Mouse (Mus musculus) retina, adult 2 months (tissue): ENCODE data around the gene Anks1b.

Experiments
- DNase-seq: peaks from one replicate; pipeline ENCODE4 v3.0.0-alpha.2; 2012; ENCODE audit warnings: low read depth, low spot score

Gene Anks1b

DNA sequence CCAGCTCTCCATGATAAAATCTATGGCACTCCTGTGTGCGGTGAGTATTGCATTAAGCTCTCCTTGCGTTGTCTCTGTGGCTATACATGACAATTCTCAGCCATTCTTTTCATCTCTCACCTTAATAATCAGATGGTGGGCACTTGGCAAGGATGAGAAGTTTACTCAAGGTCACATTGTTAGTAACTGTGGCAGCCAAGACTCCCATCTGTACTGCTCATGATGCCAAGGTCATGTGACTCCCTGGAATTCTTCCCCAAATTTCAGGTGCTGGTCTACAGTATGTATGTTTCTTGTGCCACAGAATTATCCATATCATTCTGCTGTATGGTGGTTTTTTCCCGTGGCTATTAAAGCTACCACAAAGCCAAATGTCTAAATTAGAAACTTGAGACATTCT is 798.8 kb downstream of the Anks1b start:
- DNase-seq = no peak

DNA sequence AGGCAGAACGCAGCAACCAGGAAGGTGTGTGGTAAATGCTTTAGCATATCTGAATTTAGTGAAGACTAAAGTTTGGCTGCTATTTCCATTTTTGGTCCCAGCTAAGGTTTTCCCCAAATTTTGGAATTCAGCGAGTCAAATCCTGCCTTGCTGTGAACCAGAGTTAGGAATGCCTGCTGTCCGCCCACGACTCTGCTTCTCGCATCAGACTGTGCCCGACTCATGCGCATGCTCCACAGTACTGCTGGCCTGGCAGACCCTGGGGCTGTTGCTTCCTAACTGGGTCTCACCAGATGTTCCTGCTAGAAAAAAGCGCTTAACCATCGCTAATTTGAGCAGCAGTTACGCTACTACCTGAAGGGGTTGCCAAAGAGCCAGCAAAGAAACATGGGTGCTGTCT is 801.1 kb downstream of the Anks1b start:
- no peak for DNase-seq

- no peak for DNase-seq
These were observed 804.1 kb downstream of the Anks1b start for GRCm38 (mm10) chr10:90677421-90677820.

- no peak for DNase-seq
These were observed 806.6 kb downstream of the Anks1b start for GRCm38 (mm10) chr10:90679713-90680470.

DNA sequence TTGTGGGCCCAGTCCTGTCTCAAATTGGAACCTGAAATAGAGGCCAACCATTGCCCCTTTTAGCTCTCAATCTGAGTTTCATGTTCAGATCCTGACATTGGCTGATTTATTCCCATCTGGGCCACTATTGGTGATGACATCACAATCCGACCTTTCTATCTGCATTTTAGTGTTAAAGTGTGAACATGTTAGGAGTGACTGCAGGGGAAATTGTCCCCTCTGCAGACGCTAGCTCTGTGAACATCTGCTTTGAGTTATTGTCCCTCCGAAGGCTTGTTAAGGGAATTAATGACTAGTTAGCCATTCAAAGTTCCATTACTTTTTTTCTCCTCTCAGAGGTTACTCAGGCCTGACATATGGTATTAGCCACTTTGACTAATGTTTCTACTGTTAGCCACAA is 810.5 kb downstream of the Anks1b start:
- no peak for DNase-seq

- no peak for DNase-seq
These were observed 812.1 kb downstream of the Anks1b start for GRCm38 (mm10) chr10:90685367-90685766.

- no peak for DNase-seq
These were observed 814.8 kb downstream of the Anks1b start for GRCm38 (mm10) chr10:90688153-90688552.

GRCm38 (mm10) chr10:90688696-90689252 is 815.5 kb downstream of the Anks1b start:
- DNase-seq = no peak

- DNase-seq = peak; percentile 18
These were observed 816.7 kb downstream of the Anks1b start for GRCm38 (mm10) chr10:90689854-90690513.

DNA sequence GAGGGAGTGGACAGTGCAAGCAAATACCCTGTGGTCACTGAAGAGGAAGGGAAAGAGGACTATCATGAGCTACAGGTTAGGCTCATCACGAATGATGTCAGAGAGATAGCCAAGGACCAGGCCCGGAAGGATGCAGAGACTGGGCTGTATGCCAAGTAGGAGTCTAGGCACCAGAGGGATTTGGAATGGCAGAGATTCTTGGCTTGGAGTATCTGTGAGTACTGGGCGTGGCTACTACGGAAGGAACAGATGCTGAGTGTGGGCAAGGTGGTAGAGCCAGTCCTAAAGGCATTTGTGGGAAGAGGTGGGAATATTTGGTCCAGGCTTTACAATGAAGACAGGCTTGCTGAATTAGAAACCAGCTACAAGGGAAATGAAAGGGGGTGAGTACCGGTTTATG is 823.4 kb downstream of the Anks1b start:
- DNase-seq = no peak

- no peak for DNase-seq
These were observed 824.1 kb downstream of the Anks1b start for GRCm38 (mm10) chr10:90697413-90697812.

DNA sequence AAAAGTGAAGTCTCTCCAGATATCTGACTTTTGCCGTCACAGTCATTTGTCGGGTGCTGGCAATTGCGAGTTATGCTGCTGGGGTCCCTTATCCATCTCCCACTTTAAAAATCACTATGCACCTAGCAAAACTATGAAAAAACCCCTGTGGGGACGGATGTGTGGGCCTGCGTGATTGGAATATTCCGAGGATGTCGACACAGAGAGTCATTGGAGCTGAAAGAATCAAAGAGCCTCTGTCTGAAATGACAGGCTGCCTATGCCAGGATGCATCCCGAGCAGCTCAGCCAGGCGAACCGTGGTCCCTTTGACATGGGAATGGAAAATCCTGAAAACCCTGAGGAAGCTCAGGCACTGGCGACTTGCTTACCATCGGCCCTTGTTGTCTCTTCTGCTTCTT is 825.9 kb downstream of the Anks1b start:
- DNase-seq = no peak

DNA sequence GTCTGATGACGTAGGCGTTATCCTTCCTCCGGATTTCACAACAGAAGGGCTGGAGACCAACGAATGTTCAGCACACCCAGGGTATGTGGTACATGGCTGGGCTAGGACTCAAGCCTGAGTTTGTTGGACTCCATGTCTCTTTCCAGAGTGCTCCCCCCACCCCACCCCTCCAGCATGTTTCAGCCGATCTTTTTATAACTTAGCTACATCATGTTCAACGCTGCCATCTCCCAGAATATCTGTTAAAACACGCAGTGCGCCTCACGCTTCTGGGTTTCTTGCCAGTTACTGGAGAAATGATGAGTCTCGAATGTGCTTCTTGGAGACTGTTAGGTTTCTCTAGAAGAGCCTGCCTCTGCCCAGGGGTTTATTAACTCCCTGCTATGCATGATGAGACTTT is 831.3 kb downstream of the Anks1b start:
- DNase-seq = no peak

- DNase-seq = no peak
These were observed 835.7 kb downstream of the Anks1b start for GRCm38 (mm10) chr10:90708822-90709601.

DNA sequence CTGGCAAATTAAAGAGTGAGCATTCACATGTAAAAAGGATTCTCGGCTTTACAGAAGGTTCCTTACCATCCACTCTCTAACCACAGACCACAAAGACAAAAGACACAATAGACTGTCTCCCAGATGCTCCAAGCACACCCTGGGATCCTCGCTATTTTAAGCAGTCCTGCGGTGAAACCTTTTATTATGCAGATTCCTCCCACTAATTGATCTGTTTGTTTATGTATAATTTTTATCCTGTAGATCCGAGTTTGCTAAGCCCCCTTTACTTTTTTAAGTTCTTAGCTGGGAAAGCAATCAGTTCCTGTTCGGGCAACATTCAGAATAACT is 836.3 kb downstream of the Anks1b start:
- DNase-seq = no peak

DNA sequence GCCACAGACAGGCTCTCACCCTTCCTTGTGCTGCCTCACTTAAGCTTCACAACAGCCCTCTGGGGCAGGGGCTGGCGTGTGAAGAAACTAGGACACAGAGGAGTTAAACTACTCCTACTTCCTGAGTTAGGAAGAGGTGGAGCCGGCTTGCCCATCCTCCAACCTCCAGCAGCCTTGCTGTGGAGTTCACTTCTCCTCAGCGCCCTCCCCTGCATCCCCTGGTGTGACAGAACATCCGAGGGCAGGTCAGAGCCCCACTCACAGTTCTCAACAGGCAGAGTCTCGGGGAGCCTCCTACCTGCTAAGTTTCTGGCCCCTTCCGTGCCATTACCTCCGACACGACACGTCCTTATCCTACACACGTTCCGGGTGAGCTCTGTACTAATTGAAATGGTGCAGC is 844.7 kb downstream of the Anks1b start:
- DNase-seq = no peak

GRCm38 (mm10) chr10:90718684-90719083 is 845.4 kb downstream of the Anks1b start:
- DNase-seq = no peak

DNA sequence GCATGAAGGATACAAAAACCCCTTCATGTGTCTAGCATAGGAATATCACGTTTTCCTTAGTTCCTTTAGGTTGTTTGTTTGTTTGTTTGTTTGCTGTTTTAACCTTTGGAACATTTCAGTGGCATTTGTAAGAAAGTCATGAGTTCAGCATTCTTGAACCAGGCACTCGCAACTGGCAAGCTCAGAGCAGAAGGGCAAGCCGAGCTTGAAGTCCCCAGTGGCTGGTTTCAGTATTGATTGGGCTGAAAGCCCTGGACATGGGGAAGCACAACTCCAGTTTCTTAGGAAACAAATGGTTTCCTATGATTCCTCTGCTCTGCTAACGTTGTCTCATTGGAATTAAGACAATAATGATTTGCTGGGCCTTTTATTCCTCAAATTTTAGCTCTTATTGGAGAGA is 846.7 kb downstream of the Anks1b start:
- no peak for DNase-seq

DNA sequence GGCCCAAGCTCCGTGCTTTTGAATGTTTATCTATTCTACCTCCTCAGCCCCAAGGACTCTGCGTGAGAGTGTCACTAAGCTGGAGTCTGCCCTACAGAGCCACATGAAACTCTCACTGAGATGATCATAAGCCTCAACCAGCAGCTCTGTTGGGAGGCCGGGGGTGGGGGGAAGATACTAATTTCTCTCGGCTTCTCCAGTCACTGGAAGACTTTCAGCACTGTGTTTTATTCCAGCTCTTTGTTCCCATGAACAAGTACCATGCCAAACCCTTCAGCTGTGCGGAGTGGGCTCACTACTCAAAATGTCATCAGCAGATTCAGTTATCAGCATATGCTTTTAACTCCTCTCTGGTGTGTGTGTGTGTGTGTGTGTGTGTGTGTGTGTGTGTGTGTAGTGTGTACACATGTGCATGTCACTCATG is 849.8 kb downstream of the Anks1b start:
- no peak for DNase-seq

DNA sequence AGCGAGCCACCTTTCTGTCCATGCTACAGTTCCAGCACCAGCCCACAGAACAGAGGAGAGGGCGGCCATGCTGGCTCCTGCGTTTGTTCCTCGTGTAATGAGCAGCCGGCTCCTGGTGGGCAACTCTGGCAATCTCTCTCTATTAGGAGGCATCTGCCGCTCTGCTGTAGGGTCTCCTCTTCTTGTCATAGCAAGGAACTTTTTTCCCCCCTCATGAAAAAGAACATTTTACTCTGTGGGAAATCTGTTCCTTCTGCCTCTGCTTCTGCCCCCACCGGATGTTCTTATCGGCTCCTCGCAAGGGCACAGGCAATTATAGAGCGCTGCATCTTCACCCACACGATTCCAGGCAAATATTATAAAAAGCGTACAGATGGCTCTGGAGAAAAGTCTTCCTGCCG is 850.6 kb downstream of the Anks1b start:
- DNase-seq = no peak

GRCm38 (mm10) chr10:90724931-90725330 is 851.6 kb downstream of the Anks1b start:
- DNase-seq = no peak
